Mouse (Mus musculus) lung, postnatal 0 days (tissue): ENCODE data around the gene Zfp704. TPM values are rescaled to one million over a fixed set of nuclear protein-coding genes. Genes with fewer than 3 reads are reported as not detected.
A peak's percentile ranks its signal among the peaks of the same experiment; 100 is the strongest.

Source experiments
- ATAC-seq: fragments of 200-750 bp; cut with Nextera tagmentation; 2 replicates; pipeline ENCODE4 v1.8.0; 2017; ENCODE audit warnings: moderate library complexity
- DNase-seq: peaks from one replicate; pipeline ENCODE4 v3.0.0-alpha.2; 2016; ENCODE audit warnings: low spot score
- H3K27ac ChIP-seq: fragments of 300-500 bp; sonication (generic); 2 replicates; pipeline ENCODE4 v1.5.1; 2014; ENCODE audit warnings: antibody characterized with exemption, mild to moderate bottlenecking, low read length, mixed read lengths
- H3K27me3 ChIP-seq: fragments of 300-500 bp; sonication (generic); replicated peaks from 2 replicates; pipeline ENCODE4 v1.6.1; 2014; ENCODE audit warnings: low read length, mixed read lengths; ENCODE audit not compliant: insufficient read depth
- H3K36me3 ChIP-seq: fragments of 300-500 bp; sonication (generic); 2 replicates; pipeline ENCODE4 v1.6.1; 2014; ENCODE audit warnings: low read length, mixed read lengths; ENCODE audit not compliant: insufficient read depth
- H3K4me1 ChIP-seq: fragments of 300-500 bp; sonication (generic); 2 replicates; pipeline ENCODE4 v1.6.1; 2014; ENCODE audit warnings: antibody characterized with exemption, low read depth, low read length, mixed read lengths; ENCODE audit not compliant: insufficient read depth
- H3K4me2 ChIP-seq: fragments of 300-500 bp; sonication (generic); replicated peaks from 2 replicates; pipeline ENCODE4 v1.6.1; 2014; ENCODE audit warnings: low read depth, mild to moderate bottlenecking, low read length, moderate library complexity, mixed read lengths
- H3K4me3 ChIP-seq: fragments of 300-500 bp; sonication (generic); 2 replicates; pipeline ENCODE4 v1.5.1; 2014; ENCODE audit warnings: low read depth, low read length
- H3K9ac ChIP-seq: fragments of 300-500 bp; sonication (generic); replicated peaks from 2 replicates; pipeline ENCODE4 v1.6.1; 2014; ENCODE audit warnings: low read depth, mild to moderate bottlenecking
- H3K9me3 ChIP-seq: fragments of 300-500 bp; sonication (generic); 2 replicates; pipeline ENCODE4 v1.6.1; 2016; ENCODE audit warnings: low read length, mixed read lengths
- CTCF ChIP-seq: IDR thresholded peaks from 2 replicates; pipeline ENCODE4 v1.5.1; 2016; ENCODE audit warnings: antibody characterized with exemption, mild to moderate bottlenecking
- EP300 ChIP-seq: IDR thresholded peaks from 2 replicates; pipeline ENCODE4 v1.6.1; 2016; ENCODE audit warnings: antibody characterized with exemption, mild to moderate bottlenecking, control low read depth
- WGBS: fragments of 180-500 bp; shearing (Covaris S2); extraction: QIAGEN DNeasy Blood & Tissue Kit; methylation state at CpG from one replicate; pipeline ENCODE4 v1.1.7; 2014; 5-methylcytosine and 5-hydroxymethylcytosine counted together
- polyA plus RNA-seq: library from polyadenylated mRNA; unstranded; fragments of >200 nt; fragmentation: Nextera tagmentation; extraction: Ambion mirVana; gene quantifications from 2 replicates; pipeline ENCODE4 v1.2.1, GENCODE M21; 2015

The Zfp704 gene
- polyA plus RNA-seq, 1 experiment from 2014 or later, result 5.9 TPM

- WGBS, result 73% methylated on average over 6 of the region's 6 CpGs
- H3K9me3 ChIP-seq, result no peaks in the 10 kb centered on the region
- H3K4me3 ChIP-seq, result no peak overlapping the region
- H3K4me1 ChIP-seq, result no peaks in the 10 kb centered on the region
- TF ChIP-seq CTCF (no peak), EP300 (no peak)
- H3K27ac ChIP-seq, result no peak overlapping the region
- no peaks in the 10 kb centered on the region for H3K27me3 ChIP-seq
- H3K36me3 ChIP-seq, result peaks cover 15% of the 10 kb centered on the region; the same call in 1 of the 2 replicates
- ATAC-seq (peak; percentile 47; the same call in 1 of the 2 replicates), DNase-seq (peak; percentile 70)
- H3K9ac ChIP-seq, result no peak overlapping the region
- no peak overlapping the region for H3K4me2 ChIP-seq
Measured at GRCm38 (mm10) chr3:9436256-9436655, 173.6 kb downstream of the Zfp704 start.

- no peaks in the 10 kb centered on the region for H3K4me1 ChIP-seq
- DNase-seq (no peak), ATAC-seq (no peak)
- H3K27ac ChIP-seq, result no peak overlapping the region
- no peak overlapping the region for H3K4me3 ChIP-seq
- H3K36me3 ChIP-seq, result peaks cover 12% of the 10 kb centered on the region; the same call in 1 of the 2 replicates
- H3K9ac ChIP-seq, result no peak overlapping the region
- no peak for TF ChIP-seq EP300
- no peak for TF ChIP-seq CTCF
- H3K9me3 ChIP-seq, result no peaks in the 10 kb centered on the region
- no peak overlapping the region for H3K4me2 ChIP-seq
- 83% methylated on average over 14 of the region's 14 CpGs for WGBS
- H3K27me3 ChIP-seq, result no peaks in the 10 kb centered on the region
Measured at GRCm38 (mm10) chr3:9434394-9435175, 175.3 kb downstream of the Zfp704 start.

GRCm38 (mm10) chr3:9432796-9433526 is 176.9 kb downstream of the Zfp704 start:
- ATAC-seq, result peak; percentile 55
- peak overlapping the region; percentile 54 for H3K27ac ChIP-seq

GRCm38 (mm10) chr3:9432226-9432625 is 177.7 kb downstream of the Zfp704 start:
- WGBS, result 55% methylated on average over 3 of the region's 3 CpGs
- Histone ChIP-seq H3K4me2 (no peak overlapping the region), H3K4me3 (no peak overlapping the region), H3K9me3 (no peaks in the 10 kb centered on the region), H3K27me3 (no peaks in the 10 kb centered on the region), H3K27ac (no peak overlapping the region), H3K36me3 (no peaks in the 10 kb centered on the region), H3K4me1 (no peaks in the 10 kb centered on the region), H3K9ac (no peak overlapping the region)
- no peak for TF ChIP-seq CTCF
- no peak for DNase-seq
- peak; percentile 30; the same call in 1 of the 2 replicates for ATAC-seq

More at GRCm38 (mm10) chr3:9432796-9433526, 176.9 kb downstream of the Zfp704 start:
- TF ChIP-seq CTCF, result no peak
- no peak for TF ChIP-seq EP300
- 0 out of 2 replicates have a peak, but pooled peaks cover 7% of the 10 kb centered on the region for H3K36me3 ChIP-seq
- H3K27me3 ChIP-seq, result no peaks in the 10 kb centered on the region
- 78% methylated on average over 16 of the region's 16 CpGs for WGBS
- no peak overlapping the region for H3K4me2 ChIP-seq
- H3K9ac ChIP-seq, result no peak overlapping the region
- DNase-seq, result peak; percentile 28
- no peak overlapping the region for H3K4me3 ChIP-seq
- H3K9me3 ChIP-seq, result no peaks in the 10 kb centered on the region
- no peaks in the 10 kb centered on the region for H3K4me1 ChIP-seq

GRCm38 (mm10) chr3:9429946-9430345 is 179.9 kb downstream of the Zfp704 start:
- Histone ChIP-seq H3K27ac (no peak overlapping the region), H3K4me2 (no peak overlapping the region), H3K4me1 (no peaks in the 10 kb centered on the region), H3K27me3 (no peaks in the 10 kb centered on the region), H3K9me3 (no peaks in the 10 kb centered on the region), H3K36me3 (no peaks in the 10 kb centered on the region), H3K9ac (no peak overlapping the region), H3K4me3 (no peak overlapping the region)
- 82% methylated on average over 3 of the region's 3 CpGs for WGBS
- ATAC-seq, result no peak
- no peak for TF ChIP-seq CTCF
- no peak for TF ChIP-seq EP300
- no peak for DNase-seq

- DNase-seq (no peak), ATAC-seq (no peak)
- WGBS, result 79% methylated on average over 4 of the region's 4 CpGs
- Histone ChIP-seq H3K27ac (no peak overlapping the region), H3K4me2 (no peak overlapping the region), H3K36me3 (no peaks in the 10 kb centered on the region), H3K4me3 (no peak overlapping the region), H3K27me3 (no peaks in the 10 kb centered on the region), H3K4me1 (no peaks in the 10 kb centered on the region), H3K9me3 (no peaks in the 10 kb centered on the region), H3K9ac (no peak overlapping the region)
- TF ChIP-seq EP300 (no peak), CTCF (no peak)
Measured at GRCm38 (mm10) chr3:9427826-9428225, 182.1 kb downstream of the Zfp704 start.
